Mouse (Mus musculus): ENCODE results near the gene Umod. TPM values are rescaled to one million over a fixed set of nuclear protein-coding genes. Genes with fewer than 3 reads are reported as not detected.

Umod gene
- total and polyA plus RNA-seq, 3 experiments, result not detected

DNA sequence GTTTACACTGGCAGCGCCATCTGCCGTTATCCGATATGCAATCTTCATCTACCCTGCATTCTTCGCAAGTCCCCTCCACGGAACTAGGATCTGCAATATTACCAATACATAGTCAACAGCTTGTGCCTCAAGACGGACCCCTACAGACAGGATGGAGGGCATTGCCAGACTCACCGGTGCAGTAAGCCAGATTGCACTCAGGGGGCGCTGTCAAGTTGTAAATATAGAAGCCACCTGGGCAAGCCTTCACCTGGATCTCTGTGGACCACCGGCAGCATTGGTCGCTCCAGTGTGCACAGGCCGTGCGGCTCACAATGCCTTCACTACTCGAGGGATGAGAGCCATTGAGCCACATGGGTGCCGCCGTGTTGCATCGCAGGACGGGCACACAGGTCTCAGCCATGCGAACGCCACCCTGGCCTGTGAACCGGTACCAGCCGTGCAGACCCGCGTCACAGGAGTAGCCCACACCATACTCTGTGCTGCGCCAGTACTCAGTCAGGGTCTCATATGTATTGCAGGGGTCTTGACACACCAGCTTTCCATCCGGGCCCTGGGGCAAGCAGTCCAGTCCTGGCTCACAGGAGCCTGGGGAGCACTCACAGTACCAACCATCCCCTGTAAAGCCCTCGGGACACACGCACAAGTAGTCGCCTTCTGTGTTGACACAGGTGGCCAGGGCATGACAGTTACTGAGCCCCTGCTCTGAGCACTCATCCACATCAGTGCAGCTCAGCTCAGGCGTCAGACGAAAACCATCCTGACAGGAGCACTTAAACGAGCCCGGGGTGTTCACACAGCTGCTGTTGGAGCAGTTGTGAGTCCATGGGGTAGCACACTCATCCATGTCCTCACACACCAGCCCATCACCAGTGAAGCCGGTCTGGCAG lies 2.3 kb downstream of the Umod start:
- no peak overlapping the region for H3K27ac ChIP-seq (ENCODE audit: control insufficient read depth, low read depth, low read length)
- DNase-seq (ENCODE audit: low read depth, low spot score), result no peak
- H3K4me3 ChIP-seq (ENCODE audit: control insufficient read depth in 1 of 2, insufficient read depth in 1 of 2, low read depth in 2 of 2, low read length in 2 of 2), result no peak overlapping the region
- no peaks in the 10 kb centered on the region for H3K9me3 ChIP-seq (replicated peaks; ENCODE audit: insufficient read depth, low read length)
- H3K36me3 ChIP-seq (ENCODE audit: control insufficient read depth in 1 of 2, insufficient read depth in 2 of 2, low read length in 2 of 2), result no peaks in the 10 kb centered on the region
- TF ChIP-seq SMC3 (IDR thresholded peaks at IDR 0.05; ENCODE audit: low read depth, low read length) (no peak), HCFC1 (IDR thresholded peaks at IDR 0.05; ENCODE audit: low read depth, low read length) (no peak), CHD2 (IDR thresholded peaks at IDR 0.05; ENCODE audit: low read length) (no peak), TBP (IDR thresholded peaks at IDR 0.05; ENCODE audit: low read depth, low read length) (no peak), NRF1 (IDR thresholded peaks at IDR 0.05; ENCODE audit: insufficient read depth, low read depth, low read length, poor library complexity, severe bottlenecking) (no peak), MYB (IDR thresholded peaks at IDR 0.05; ENCODE audit: low read depth, low read length) (no peak), RCOR1 (IDR thresholded peaks at IDR 0.05; ENCODE audit: low read depth, low read length) (no peak)
- H3K4me1 ChIP-seq (ENCODE audit: control insufficient read depth in 1 of 2, insufficient read depth in 2 of 2, low read length in 2 of 2), result no peaks in the 10 kb centered on the region
- no peaks in the 10 kb centered on the region for H3K79me2 ChIP-seq (ENCODE audit: control insufficient read depth, insufficient read depth, low read length, poor library complexity)
- H3K27me3 ChIP-seq (ENCODE audit: control insufficient read depth in 1 of 2, insufficient read depth in 2 of 2, low read length in 2 of 2), result no peaks in the 10 kb centered on the region
- H3K9ac ChIP-seq (ENCODE audit: control insufficient read depth, low read depth, low read length, poor library complexity, severe bottlenecking), result no peak overlapping the region

DNA sequence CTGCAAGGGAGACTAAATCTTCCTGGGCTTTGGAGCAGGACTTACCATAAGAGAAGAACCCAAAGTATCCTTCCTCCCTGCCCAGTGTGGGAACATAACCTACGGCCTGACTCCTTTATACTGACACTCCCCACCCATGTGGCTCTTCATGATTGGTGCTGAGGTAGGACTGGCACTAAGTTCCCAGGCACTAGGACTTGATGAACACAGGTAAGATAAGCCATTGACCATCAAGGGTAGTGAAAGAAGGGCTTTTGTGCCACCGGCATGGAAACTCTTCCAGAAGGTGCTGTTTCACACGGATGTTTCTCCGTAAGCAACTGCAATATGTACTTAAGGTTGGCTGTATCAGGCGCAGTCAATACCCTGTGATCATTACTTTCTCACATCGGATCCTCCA lies 19.9 kb downstream of the Umod start, which contains the start of gene Gp2:
Gene Gp2 (minus strand): TSS at position 101 of the 400 bp plus-strand sequence.
- TF ChIP-seq TAL1 (IDR thresholded peaks at IDR 0.05; ENCODE audit: low read length), result no peak
- TF ChIP-seq EP300 (IDR thresholded peaks at IDR 0.05; ENCODE audit: low read depth in 1 of 2, low read length in 2 of 2), result no peak
- TF ChIP-seq E2F4 (IDR thresholded peaks at IDR 0.05; ENCODE audit: borderline replicate concordance, low read depth, low read length), result no peak
- no peak for TF ChIP-seq ZC3H11A (IDR thresholded peaks at IDR 0.05; ENCODE audit: low read depth, low read length)
- no peak for TF ChIP-seq POLR2AphosphoS5 (IDR thresholded peaks at IDR 0.05; ENCODE audit: borderline replicate concordance, low read depth, low read length)
- no peak for TF ChIP-seq JUND (IDR thresholded peaks at IDR 0.05; ENCODE audit: low read depth, low read length)
- no peak for TF ChIP-seq NRF1 (IDR thresholded peaks at IDR 0.05; ENCODE audit: insufficient read depth, low read depth, low read length, poor library complexity, severe bottlenecking)
- no peak for TF ChIP-seq MAFK (IDR thresholded peaks at IDR 0.05; ENCODE audit: borderline replicate concordance, low read depth, low read length)
- no peak for TF ChIP-seq CHD1 (IDR thresholded peaks at IDR 0.05; ENCODE audit: low read depth, low read length)
- no peaks in the 10 kb centered on the region for H3K4me1 ChIP-seq (ENCODE audit: control insufficient read depth in 1 of 2, insufficient read depth in 2 of 2, low read length in 2 of 2)
- H3K27me3 ChIP-seq (ENCODE audit: control insufficient read depth in 1 of 2, insufficient read depth in 2 of 2, low read length in 2 of 2), result no peaks in the 10 kb centered on the region
- DNase-seq (ENCODE audit: low read depth, low spot score), result no peak
- H3K27ac ChIP-seq (ENCODE audit: control insufficient read depth, low read depth, low read length), result no peak within 1 kb of the TSS
- H3K36me3 ChIP-seq (ENCODE audit: control insufficient read depth in 1 of 2, insufficient read depth in 2 of 2, low read length in 2 of 2), result no peaks in the 10 kb centered on the region
- H3K9ac ChIP-seq (ENCODE audit: control insufficient read depth, low read depth, low read length, poor library complexity, severe bottlenecking), result no peak within 1 kb of the TSS
- no peaks in the 10 kb centered on the region for H3K9me3 ChIP-seq (replicated peaks; ENCODE audit: insufficient read depth, low read length)
- no peaks in the 10 kb centered on the region for H3K79me2 ChIP-seq (ENCODE audit: control insufficient read depth, insufficient read depth, low read length, poor library complexity)
- no peak within 1 kb of the TSS for H3K4me3 ChIP-seq (ENCODE audit: control insufficient read depth in 1 of 2, insufficient read depth in 1 of 2, low read depth in 2 of 2, low read length in 2 of 2)
